Mouse (Mus musculus) MEL (cell line): ENCODE data around the gene Card10. TPM values are rescaled to one million over a fixed set of nuclear protein-coding genes. Genes with fewer than 3 reads are reported as not detected.

Source experiments
- DNase-seq: peaks from one replicate; pipeline ENCODE4 v3.0.0; 2011; ENCODE audit warnings: low read depth, low spot score
- H3K27ac ChIP-seq: 2 replicates; pipeline ENCODE4 v1.5.1; 2012; ENCODE audit warnings: low read depth, mild to moderate bottlenecking, control low read depth, low read length, moderate library complexity; ENCODE audit not compliant: control insufficient read depth
- H3K27me3 ChIP-seq, 2 experiments: fragments of 150-350 bp in 1 of 2; sonication (generic) in 1 of 2; 2 replicates each; pipeline ENCODE4 v1.6.1; 2012; ENCODE audit warnings: low read length in 2 of 2, mild to moderate bottlenecking in 2 of 2, improper control_type of control experiment in 1 of 2, moderate library complexity in 1 of 2; ENCODE audit not compliant: insufficient read depth in 2 of 2, control insufficient read depth in 1 of 2
- H3K36me3 ChIP-seq, 2 experiments: 2 replicates each; pipeline ENCODE4 v1.6.1; 2012 to 2014; ENCODE audit warnings: low read length in 2 of 2, improper control_type of control experiment in 1 of 2, inconsistent platforms in 1 of 2, mild to moderate bottlenecking in 1 of 2; ENCODE audit not compliant: insufficient read depth in 2 of 2, control insufficient read depth in 1 of 2
- H3K4me1 ChIP-seq, 2 experiments: fragments of 150-350 bp in 1 of 2; sonication (generic) in 1 of 2; 2 replicates each; pipeline ENCODE4 v1.6.1; 2012; ENCODE audit warnings: low read length in 2 of 2, improper control_type of control experiment in 1 of 2, mild to moderate bottlenecking in 1 of 2; ENCODE audit not compliant: insufficient read depth in 2 of 2, control insufficient read depth in 1 of 2
- H3K4me3 ChIP-seq, 2 experiments: fragments of 150-350 bp in 1 of 2; sonication (generic) in 1 of 2; 2 replicates each; pipeline ENCODE4 v1.5.1; 2012; ENCODE audit warnings: low read depth in 2 of 2, low read length in 2 of 2, mild to moderate bottlenecking in 2 of 2, moderate library complexity in 2 of 2, control low read depth in 1 of 2, improper control_type of control experiment in 1 of 2; ENCODE audit not compliant: control insufficient read depth in 1 of 2, insufficient read depth in 1 of 2
- H3K79me2 ChIP-seq: 2 replicates; pipeline ENCODE4 v1.6.1; 2012; ENCODE audit warnings: mild to moderate bottlenecking, low read length, moderate library complexity; ENCODE audit not compliant: control insufficient read depth, poor library complexity, insufficient read depth
- H3K9ac ChIP-seq: 2 replicates; pipeline ENCODE4 v1.6.1; 2012; ENCODE audit warnings: low read depth, mild to moderate bottlenecking, control low read depth, low read length, moderate library complexity; ENCODE audit not compliant: control insufficient read depth, poor library complexity, severe bottlenecking
- H3K9me3 ChIP-seq: fragments of 150-350 bp; sonication (generic); replicated peaks from 2 replicates; pipeline ENCODE4 v1.6.1; 2012; ENCODE audit warnings: mild to moderate bottlenecking, low read length, improper control_type of control experiment, moderate library complexity; ENCODE audit not compliant: insufficient read depth
- CHD1 ChIP-seq: IDR thresholded peaks from 2 replicates; pipeline ENCODE4 v1.6.1; 2012; ENCODE audit warnings: low read depth, mild to moderate bottlenecking, inconsistent platforms, low read length, improper control_type of control experiment
- E2F4 ChIP-seq: IDR thresholded peaks from 2 replicates; pipeline ENCODE4 v1.6.1; 2011; ENCODE audit warnings: low read depth, low read length, improper control_type of control experiment, borderline replicate concordance
- ELF1 ChIP-seq: IDR thresholded peaks from 2 replicates; pipeline ENCODE4 v1.6.1; 2014; ENCODE audit warnings: low read depth, mild to moderate bottlenecking, inconsistent platforms, low read length, improper control_type of control experiment, moderate library complexity
- EP300 ChIP-seq, 2 experiments: IDR thresholded peaks; 2 replicates each; pipeline ENCODE4 v1.6.1; 2011; ENCODE audit warnings: improper control_type of control experiment in 2 of 2, low read length in 2 of 2, low read depth in 1 of 2, mild to moderate bottlenecking in 1 of 2
- GABPA ChIP-seq: IDR thresholded peaks from 2 replicates; pipeline ENCODE4 v1.6.1; 2012; ENCODE audit warnings: low read depth, mild to moderate bottlenecking, inconsistent platforms, low read length, improper control_type of control experiment, moderate library complexity
- GATA1 ChIP-seq: IDR thresholded peaks from 2 replicates; pipeline ENCODE4 v1.6.1; 2011; ENCODE audit warnings: low read depth, low read length, improper control_type of control experiment
- HCFC1 ChIP-seq: IDR thresholded peaks from 2 replicates; pipeline ENCODE4 v1.6.1; 2012; ENCODE audit warnings: low read depth, mild to moderate bottlenecking, inconsistent platforms, low read length, improper control_type of control experiment, moderate library complexity
- JUND ChIP-seq: IDR thresholded peaks from 2 replicates; pipeline ENCODE4 v1.6.1; 2011; ENCODE audit warnings: low read depth, mild to moderate bottlenecking, improper control_type of control experiment, low read length
- MAFK ChIP-seq: IDR thresholded peaks from 2 replicates; pipeline ENCODE4 v1.6.1; 2011; ENCODE audit warnings: low read depth, mild to moderate bottlenecking, low read length, improper control_type of control experiment, borderline replicate concordance
- MAX ChIP-seq: IDR thresholded peaks from 2 replicates; pipeline ENCODE4 v1.6.1; 2011; ENCODE audit warnings: low read length, improper control_type of control experiment
- MAZ ChIP-seq: IDR thresholded peaks from 2 replicates; pipeline ENCODE4 v1.6.1; 2012; ENCODE audit warnings: low read depth, mild to moderate bottlenecking, inconsistent platforms, low read length, improper control_type of control experiment
- MYB ChIP-seq: IDR thresholded peaks from 2 replicates; pipeline ENCODE4 v1.6.1; 2011; ENCODE audit warnings: mild to moderate bottlenecking, low read depth, low read length, improper control_type of control experiment
- MYC ChIP-seq: IDR thresholded peaks from 2 replicates; pipeline ENCODE4 v1.6.1; 2011; ENCODE audit warnings: low read depth, mild to moderate bottlenecking, low read length, improper control_type of control experiment, moderate library complexity
- NELFE ChIP-seq: IDR thresholded peaks from 2 replicates; pipeline ENCODE4 v1.6.1; 2011; ENCODE audit warnings: low read depth, low read length, improper control_type of control experiment
- NRF1 ChIP-seq: IDR thresholded peaks from 2 replicates; pipeline ENCODE4 v1.6.1; 2014; ENCODE audit warnings: low read depth, mild to moderate bottlenecking, inconsistent platforms, low read length, improper control_type of control experiment, moderate library complexity; ENCODE audit not compliant: poor library complexity, insufficient read depth, severe bottlenecking
- POLR2A ChIP-seq, 2 experiments: IDR thresholded peaks; 2 replicates each; pipeline ENCODE4 v1.6.1; 2011 to 2012; ENCODE audit warnings: low read length in 2 of 2, mild to moderate bottlenecking in 2 of 2, control low read depth in 1 of 2, improper control_type of control experiment in 1 of 2, low read depth in 1 of 2, moderate library complexity in 1 of 2; ENCODE audit not compliant: control insufficient read depth in 1 of 2, insufficient read depth in 1 of 2, poor library complexity in 1 of 2
- POLR2AphosphoS2 ChIP-seq: IDR thresholded peaks from 2 replicates; pipeline ENCODE4 v1.6.1; 2011; ENCODE audit warnings: low read length, improper control_type of control experiment
- POLR2AphosphoS5 ChIP-seq: IDR thresholded peaks from 2 replicates; pipeline ENCODE4 v1.6.1; 2012; ENCODE audit warnings: low read depth, borderline replicate concordance, mild to moderate bottlenecking, inconsistent platforms, low read length, moderate library complexity, mixed read lengths
- RCOR1 ChIP-seq: IDR thresholded peaks from 2 replicates; pipeline ENCODE4 v1.6.1; 2012; ENCODE audit warnings: low read depth, mild to moderate bottlenecking, inconsistent platforms, low read length, improper control_type of control experiment
- SMC3 ChIP-seq: IDR thresholded peaks from 2 replicates; pipeline ENCODE4 v1.6.1; 2011; ENCODE audit warnings: low read depth, low read length, improper control_type of control experiment
- TAL1 ChIP-seq: IDR thresholded peaks from 2 replicates; pipeline ENCODE4 v1.6.1; 2012; ENCODE audit warnings: mild to moderate bottlenecking, inconsistent platforms, low read length, moderate library complexity, mixed read lengths
- TBP ChIP-seq: IDR thresholded peaks from 2 replicates; pipeline ENCODE4 v1.8.0; 2011; ENCODE audit warnings: low read depth, low read length, improper control_type of control experiment
- UBTF ChIP-seq: IDR thresholded peaks from 2 replicates; pipeline ENCODE4 v1.6.1; 2012; ENCODE audit warnings: low read depth, mild to moderate bottlenecking, inconsistent platforms, low read length, improper control_type of control experiment, moderate library complexity, borderline replicate concordance; ENCODE audit not compliant: insufficient read depth
- ZC3H11A ChIP-seq: IDR thresholded peaks from 2 replicates; pipeline ENCODE4 v1.6.1; 2012; ENCODE audit warnings: low read depth, mild to moderate bottlenecking, inconsistent platforms, low read length, improper control_type of control experiment
- ZKSCAN1 ChIP-seq: IDR thresholded peaks from 2 replicates; pipeline ENCODE4 v1.6.1; 2012; ENCODE audit warnings: low read depth, mild to moderate bottlenecking, inconsistent platforms, low read length, improper control_type of control experiment, moderate library complexity
- ZMIZ1 ChIP-seq: IDR thresholded peaks from 2 replicates; pipeline ENCODE4 v1.6.1; 2012; ENCODE audit warnings: low read depth, mild to moderate bottlenecking, inconsistent platforms, low read length, improper control_type of control experiment, moderate library complexity
- polyA plus RNA-seq, 2 experiments: library from polyadenylated mRNA; stranded (reverse) in 1 of 2; unstranded in 1 of 2; fragments of >175 nt in 1 of 2; fragments of >200 nt in 1 of 2; gene quantifications; 2 replicates each; pipeline versions ENCODE4 v1.2.1 to v1.2.4; 2012; ENCODE audit warnings: low replicate concordance in 2 of 2, low read depth in 1 of 2; ENCODE audit not compliant: insufficient read length in 2 of 2, insufficient read depth in 1 of 2, missing spikeins in 1 of 2
- total RNA-seq: library from RNA; depleted of rRNA; stranded (reverse); fragments of 300-350 nt; gene quantifications from 2 replicates; pipeline ENCODE4 v1.2.3, GENCODE M21; 2012

The Card10 gene
- total and polyA plus RNA-seq, 3 experiments: not detected

- Histone ChIP-seq H3K27ac (no peak overlapping the region), H3K9me3 (no peaks in the 10 kb centered on the region), H3K27me3 (peaks cover 0 to 2% of the 10 kb centered on the region in 2 experiments; a peak in 1 of 4 replicates), H3K79me2 (no peaks in the 10 kb centered on the region), H3K4me1 (no peaks in the 10 kb centered on the region), H3K4me3 (no peak overlapping the region), H3K36me3 (no peaks in the 10 kb centered on the region), H3K9ac (no peak overlapping the region)
- no peak for DNase-seq
- TF ChIP-seq MYC (no peak), RCOR1 (no peak)
Observed at GRCm38 (mm10) chr15:78788042-78788441, 14.8 kb downstream of the Card10 start.

GRCm38 (mm10) chr15:78787287-78787856 is 15.5 kb downstream of the Card10 start:
- no peaks in the 10 kb centered on the region for H3K9me3 ChIP-seq
- no peaks in the 10 kb centered on the region for H3K4me1 ChIP-seq
- peaks cover 0 to 2% of the 10 kb centered on the region in 2 experiments; a peak in 1 of 4 replicates for H3K27me3 ChIP-seq
- TF ChIP-seq POLR2A (IDR thresholded peaks at IDR 0.05; ENCODE audit: control insufficient read depth in 1 of 2, insufficient read depth in 1 of 2, low read depth in 1 of 2, low read length in 2 of 2, poor library complexity in 1 of 2) (no peak), MAZ (no peak), SMC3 (no peak), JUND (no peak), CHD1 (no peak), TBP (no peak), MYC (no peak), HCFC1 (no peak), RCOR1 (no peak), NELFE (no peak), ZKSCAN1 (no peak), EP300 (IDR thresholded peaks at IDR 0.05; ENCODE audit: low read depth in 1 of 2, low read length in 2 of 2) (no peak), TAL1 (no peak), GABPA (no peak), POLR2AphosphoS2 (no peak), ZC3H11A (no peak)
- no peaks in the 10 kb centered on the region for H3K36me3 ChIP-seq
- no peak overlapping the region for H3K9ac ChIP-seq
- no peak overlapping the region for H3K4me3 ChIP-seq
- no peak overlapping the region for H3K27ac ChIP-seq
- H3K79me2 ChIP-seq: no peaks in the 10 kb centered on the region
- DNase-seq: no peak

GRCm38 (mm10) chr15:78786411-78786818 is 16.4 kb downstream of the Card10 start:
- peaks cover 0 to 2% of the 10 kb centered on the region in 2 experiments; a peak in 1 of 4 replicates for H3K27me3 ChIP-seq
- H3K27ac ChIP-seq: no peak overlapping the region
- no peak overlapping the region for H3K4me3 ChIP-seq
- H3K9ac ChIP-seq: no peak overlapping the region
- no peaks in the 10 kb centered on the region for H3K9me3 ChIP-seq
- H3K36me3 ChIP-seq: no peaks in the 10 kb centered on the region
- no peaks in the 10 kb centered on the region for H3K4me1 ChIP-seq
- no peaks in the 10 kb centered on the region for H3K79me2 ChIP-seq
- DNase-seq: no peak
- no peak for TF ChIP-seq MYB
- TF ChIP-seq GATA1: no peak
- no peak for TF ChIP-seq NRF1
- TF ChIP-seq RCOR1: no peak
- no peak for TF ChIP-seq TBP
- TF ChIP-seq ZKSCAN1: no peak
- no peak for TF ChIP-seq UBTF
- no peak for TF ChIP-seq ZC3H11A
- TF ChIP-seq MAX: no peak
- TF ChIP-seq POLR2AphosphoS5: no peak
- no peak for TF ChIP-seq SMC3
- TF ChIP-seq E2F4: no peak
- no peak for TF ChIP-seq ELF1
- no peak for TF ChIP-seq MAFK
- no peak for TF ChIP-seq ZMIZ1
- TF ChIP-seq MAZ: no peak
